Mouse (Mus musculus): ENCODE results near the gene Acox1.

GRCm38 (mm10) chr11:116146294-116146985 is 52.4 kb downstream of the Acox1 start:
- TF ChIP-seq CTCF (IDR thresholded peaks at IDR 0.05; ENCODE audit: insufficient read depth, low read length), result no peak
- TF ChIP-seq POLR2A (IDR thresholded peaks at IDR 0.05; ENCODE audit: borderline replicate concordance, extremely low read depth, low read depth, low read length), result no peak
